Mouse (Mus musculus): ENCODE measurements at regions not wholly inside any gene's neighbourhood (a gene's known extent, or its start where the extent isn't known, plus 50 kb on each side); places are given as distances from the start of the nearest gene placed in this dataset.

DNA sequence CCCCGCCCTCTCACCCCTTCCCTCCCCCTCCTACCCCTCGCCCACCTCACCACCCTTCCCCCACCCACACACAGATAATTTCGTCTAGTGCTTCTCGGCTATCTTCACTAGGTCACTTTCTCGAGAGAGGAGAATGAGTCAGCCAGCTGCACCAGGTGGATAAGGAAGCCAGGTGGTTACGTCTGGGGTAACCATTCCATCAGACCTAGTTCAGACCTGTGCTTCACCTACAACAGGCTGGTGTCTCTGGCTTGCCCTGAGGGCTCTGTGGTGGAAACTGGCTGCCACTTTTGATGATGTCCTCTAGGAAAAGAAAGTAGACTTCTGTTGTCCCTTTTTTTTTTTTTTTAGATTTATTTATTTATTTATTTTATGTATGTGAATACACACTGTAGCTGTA is 151.5 kb upstream of the Arid2 start:
- Histone ChIP-seq H3K36me3 (ENCODE audit: control insufficient read depth, insufficient read depth) (no peaks in the 10 kb centered on the region), H3K79me2 (ENCODE audit: control insufficient read depth, insufficient read depth) (no peaks in the 10 kb centered on the region), H3K27me3 (ENCODE audit: control insufficient read depth, insufficient read depth, insufficient read length) (no peaks in the 10 kb centered on the region), H3K79me3 (ENCODE audit: low read depth) (no peaks in the 10 kb centered on the region), H3ac (ENCODE audit: control insufficient read depth, insufficient read length, low read depth) (no peak overlapping the region), H3K4me3 (ENCODE audit: insufficient read depth, poor library complexity, severe bottlenecking) (no peak overlapping the region)
- TF ChIP-seq CTCF (IDR thresholded peaks at IDR 0.05; ENCODE audit: control insufficient read depth, insufficient read depth, insufficient read length) = no peak
- no peak for TF ChIP-seq MYOG (IDR thresholded peaks at IDR 0.05; ENCODE audit: control insufficient read depth, extremely low read depth, insufficient read length)
- no peak for TF ChIP-seq MYOD1 (IDR thresholded peaks at IDR 0.05; ENCODE audit: control insufficient read depth, insufficient read length, low read depth)
- no peak for TF ChIP-seq FOSL1 (IDR thresholded peaks at IDR 0.05; ENCODE audit: insufficient read depth, low read length, poor library complexity, severe bottlenecking)
- TF ChIP-seq MAX (IDR thresholded peaks at IDR 0.05) = no peak
- no peak for TF ChIP-seq USF1 (IDR thresholded peaks at IDR 0.05; ENCODE audit: low read depth)
- no peak for TF ChIP-seq CEBPB (IDR thresholded peaks at IDR 0.05; ENCODE audit: low read depth)

DNA sequence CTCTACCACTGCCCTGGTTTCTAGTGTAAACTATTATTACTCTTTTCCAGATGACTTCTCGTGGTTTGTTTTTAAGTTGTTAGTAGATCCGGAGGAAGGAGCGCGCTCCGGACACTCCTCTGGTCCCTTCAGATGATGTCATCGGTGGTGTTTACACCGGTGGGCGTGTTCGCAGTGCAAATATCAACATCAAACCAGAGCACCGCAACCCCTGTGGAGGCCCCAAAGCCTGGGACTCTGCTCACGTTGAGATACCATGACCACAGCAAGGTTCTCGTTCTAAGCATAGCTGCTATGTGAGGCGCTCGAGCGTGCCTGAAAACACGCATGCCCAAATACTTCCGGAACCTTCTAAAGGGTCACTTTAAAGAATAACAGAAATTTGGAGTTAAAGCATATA is 149.8 kb upstream of the Arid2 start:
- H3ac ChIP-seq (ENCODE audit: control insufficient read depth, insufficient read length, low read depth) = no peak overlapping the region

DNA sequence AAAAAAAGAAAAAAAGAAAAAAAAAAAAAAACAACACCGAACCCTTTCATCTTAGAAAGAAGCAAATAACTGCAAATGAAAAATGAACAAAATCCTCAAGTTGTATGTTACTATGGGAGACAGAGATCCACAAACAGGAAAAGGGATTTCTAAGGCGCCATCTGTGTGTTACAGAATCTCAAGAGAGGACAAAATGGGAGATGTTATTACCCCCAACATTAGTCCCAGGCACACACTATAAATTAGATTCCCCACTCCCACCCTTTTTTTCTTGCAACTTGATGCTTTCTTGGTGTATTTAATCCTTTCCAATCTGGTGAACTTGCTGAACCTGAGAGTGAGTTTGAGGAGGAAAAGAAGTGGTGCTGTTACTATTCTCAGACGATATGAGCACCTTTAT is 149.4 kb upstream of the Arid2 start:
- Histone ChIP-seq H3K27me3 (ENCODE audit: control insufficient read depth, insufficient read depth, insufficient read length) (no peaks in the 10 kb centered on the region), H3K79me3 (ENCODE audit: low read depth) (no peaks in the 10 kb centered on the region), H3ac (ENCODE audit: control insufficient read depth, insufficient read length, low read depth) (no peak overlapping the region), H3K79me2 (ENCODE audit: control insufficient read depth, insufficient read depth) (no peaks in the 10 kb centered on the region), H3K4me3 (ENCODE audit: insufficient read depth, poor library complexity, severe bottlenecking) (no peak overlapping the region), H3K36me3 (ENCODE audit: control insufficient read depth, insufficient read depth) (no peaks in the 10 kb centered on the region)
- no peak for TF ChIP-seq MYOG (IDR thresholded peaks at IDR 0.05; ENCODE audit: control insufficient read depth, extremely low read depth, insufficient read length)
- no peak for TF ChIP-seq MAX (IDR thresholded peaks at IDR 0.05)
- no peak for TF ChIP-seq CEBPB (IDR thresholded peaks at IDR 0.05; ENCODE audit: low read depth)
- no peak for TF ChIP-seq FOSL1 (IDR thresholded peaks at IDR 0.05; ENCODE audit: insufficient read depth, low read length, poor library complexity, severe bottlenecking)
- TF ChIP-seq USF1 (IDR thresholded peaks at IDR 0.05; ENCODE audit: low read depth) = no peak
- TF ChIP-seq MYOD1 (IDR thresholded peaks at IDR 0.05; ENCODE audit: control insufficient read depth, insufficient read length, low read depth) = no peak
- no peak for TF ChIP-seq CTCF (IDR thresholded peaks at IDR 0.05; ENCODE audit: control insufficient read depth, insufficient read depth, insufficient read length)

More for the DNA sequence above, 149.8 kb upstream of the Arid2 start:
- H3K36me3 ChIP-seq (ENCODE audit: control insufficient read depth, insufficient read depth) = no peaks in the 10 kb centered on the region
- no peaks in the 10 kb centered on the region for H3K27me3 ChIP-seq (ENCODE audit: control insufficient read depth, insufficient read depth, insufficient read length)
- no peaks in the 10 kb centered on the region for H3K79me2 ChIP-seq (ENCODE audit: control insufficient read depth, insufficient read depth)
- TF ChIP-seq MAX (IDR thresholded peaks at IDR 0.05) = no peak
- no peak for TF ChIP-seq MYOG (IDR thresholded peaks at IDR 0.05; ENCODE audit: control insufficient read depth, extremely low read depth, insufficient read length)
- TF ChIP-seq CEBPB (IDR thresholded peaks at IDR 0.05; ENCODE audit: low read depth) = no peak
- H3K4me3 ChIP-seq (ENCODE audit: insufficient read depth, poor library complexity, severe bottlenecking) = no peak overlapping the region
- H3K79me3 ChIP-seq (ENCODE audit: low read depth) = no peaks in the 10 kb centered on the region

DNA sequence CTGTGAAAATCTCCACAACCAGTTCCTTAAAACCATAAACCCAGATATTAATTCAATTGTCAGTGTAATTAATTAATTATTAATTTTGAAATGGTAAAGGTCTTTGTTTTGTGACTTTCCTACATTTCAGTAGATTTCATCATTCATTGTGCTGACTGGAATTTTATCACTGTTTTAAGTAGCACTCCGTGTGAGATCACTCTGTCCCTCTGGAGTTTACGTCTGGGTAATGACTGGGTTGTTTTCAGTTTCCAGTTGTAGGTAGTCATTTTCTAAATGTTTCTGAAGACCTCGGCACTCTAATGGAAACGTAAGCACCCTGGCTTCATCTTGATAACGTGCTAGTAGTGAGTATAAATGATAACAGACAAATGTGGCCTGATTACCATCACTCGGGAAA is 133.8 kb upstream of the Arid2 start:
- TF ChIP-seq FOSL1 (IDR thresholded peaks at IDR 0.05; ENCODE audit: insufficient read depth, low read length, poor library complexity, severe bottlenecking) (no peak), CEBPB (IDR thresholded peaks at IDR 0.05; ENCODE audit: low read depth) (no peak), MAX (IDR thresholded peaks at IDR 0.05) (no peak), MYOG (IDR thresholded peaks at IDR 0.05; ENCODE audit: control insufficient read depth, extremely low read depth, insufficient read length) (no peak), USF1 (IDR thresholded peaks at IDR 0.05; ENCODE audit: low read depth) (no peak), CTCF (IDR thresholded peaks at IDR 0.05; ENCODE audit: control insufficient read depth, insufficient read depth, insufficient read length) (no peak), MYOD1 (IDR thresholded peaks at IDR 0.05; ENCODE audit: control insufficient read depth, insufficient read length, low read depth) (no peak)
- no peaks in the 10 kb centered on the region for H3K36me3 ChIP-seq (ENCODE audit: control insufficient read depth, insufficient read depth)

DNA sequence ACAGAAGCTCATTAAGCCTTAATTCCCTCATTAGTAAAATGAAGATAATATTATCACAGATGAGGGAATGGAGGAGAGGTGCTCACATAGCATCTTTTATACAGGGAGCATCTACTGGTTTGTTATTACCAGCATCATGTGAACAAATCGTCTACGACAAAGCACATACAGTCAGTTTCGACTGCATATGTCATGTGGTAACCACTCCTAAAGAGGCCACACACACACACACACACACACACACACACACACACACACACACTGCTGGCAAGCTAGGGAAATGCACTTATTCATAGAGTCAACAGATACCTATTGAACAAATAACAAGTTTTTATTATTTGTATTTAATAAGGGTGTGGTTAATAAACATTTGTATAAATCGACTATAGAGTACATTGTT is 129.0 kb upstream of the Arid2 start:
- Histone ChIP-seq H3K79me2 (ENCODE audit: control insufficient read depth, insufficient read depth) (no peaks in the 10 kb centered on the region), H3K4me3 (ENCODE audit: insufficient read depth, poor library complexity, severe bottlenecking) (no peak overlapping the region), H3ac (ENCODE audit: control insufficient read depth, insufficient read length, low read depth) (no peak overlapping the region), H3K27me3 (ENCODE audit: control insufficient read depth, insufficient read depth, insufficient read length) (no peaks in the 10 kb centered on the region), H3K36me3 (ENCODE audit: control insufficient read depth, insufficient read depth) (no peaks in the 10 kb centered on the region), H3K79me3 (ENCODE audit: low read depth) (no peaks in the 10 kb centered on the region)
- TF ChIP-seq CTCF (IDR thresholded peaks at IDR 0.05; ENCODE audit: control insufficient read depth, insufficient read depth, insufficient read length) = no peak
- no peak for TF ChIP-seq MAX (IDR thresholded peaks at IDR 0.05)
- TF ChIP-seq MYOD1 (IDR thresholded peaks at IDR 0.05; ENCODE audit: control insufficient read depth, insufficient read length, low read depth) = no peak
- TF ChIP-seq USF1 (IDR thresholded peaks at IDR 0.05; ENCODE audit: low read depth) = no peak
- no peak for TF ChIP-seq CEBPB (IDR thresholded peaks at IDR 0.05; ENCODE audit: low read depth)
- no peak for TF ChIP-seq FOSL1 (IDR thresholded peaks at IDR 0.05; ENCODE audit: insufficient read depth, low read length, poor library complexity, severe bottlenecking)
- no peak for TF ChIP-seq MYOG (IDR thresholded peaks at IDR 0.05; ENCODE audit: control insufficient read depth, extremely low read depth, insufficient read length)

More for the DNA sequence above, 133.8 kb upstream of the Arid2 start:
- H3K79me2 ChIP-seq (ENCODE audit: control insufficient read depth, insufficient read depth) = no peaks in the 10 kb centered on the region
- H3K27me3 ChIP-seq (ENCODE audit: control insufficient read depth, insufficient read depth, insufficient read length) = no peaks in the 10 kb centered on the region
- H3ac ChIP-seq (ENCODE audit: control insufficient read depth, insufficient read length, low read depth) = no peak overlapping the region
- no peak overlapping the region for H3K4me3 ChIP-seq (ENCODE audit: insufficient read depth, poor library complexity, severe bottlenecking)
- no peaks in the 10 kb centered on the region for H3K79me3 ChIP-seq (ENCODE audit: low read depth)

DNA sequence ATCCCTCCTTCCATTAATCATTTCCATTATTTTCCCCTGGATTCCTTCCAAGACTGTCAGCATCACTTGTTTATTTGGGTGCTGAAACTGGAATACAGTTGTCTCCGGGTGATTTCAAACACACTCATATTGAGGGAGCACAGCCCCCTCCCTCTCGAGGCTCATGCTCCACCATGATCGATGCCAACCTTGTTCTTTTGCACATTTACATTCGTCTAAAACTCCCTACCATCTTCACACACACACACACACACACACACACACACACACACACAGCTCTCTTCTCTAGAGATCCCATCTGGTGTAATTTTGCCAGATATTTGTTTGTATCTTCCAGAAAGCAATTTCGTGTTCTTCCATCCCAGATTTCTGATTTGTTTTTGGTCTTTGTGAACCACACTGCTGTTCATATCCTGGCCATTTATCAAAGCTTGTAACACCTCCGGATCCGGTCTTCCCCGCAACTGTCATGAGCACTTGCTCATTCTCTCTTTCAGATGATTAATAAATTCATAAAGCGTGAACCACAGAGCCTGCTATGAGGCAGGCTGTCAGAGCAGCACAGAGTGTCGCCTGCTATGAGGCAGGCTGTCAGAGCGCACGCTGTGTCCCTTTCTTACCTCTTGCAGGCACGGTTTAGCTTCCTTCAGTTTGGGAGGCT is 122.4 kb upstream of the Arid2 start:
- no peaks in the 10 kb centered on the region for H3K79me3 ChIP-seq (ENCODE audit: low read depth)
- H3K4me3 ChIP-seq (ENCODE audit: insufficient read depth, poor library complexity, severe bottlenecking) = no peak overlapping the region
- H3ac ChIP-seq (ENCODE audit: control insufficient read depth, insufficient read length, low read depth) = no peak overlapping the region
- no peaks in the 10 kb centered on the region for H3K36me3 ChIP-seq (ENCODE audit: control insufficient read depth, insufficient read depth)
- peaks cover 3% of the 10 kb centered on the region for H3K27me3 ChIP-seq (ENCODE audit: control insufficient read depth, insufficient read depth, insufficient read length)
- no peaks in the 10 kb centered on the region for H3K79me2 ChIP-seq (ENCODE audit: control insufficient read depth, insufficient read depth)
- TF ChIP-seq USF1 (IDR thresholded peaks at IDR 0.05; ENCODE audit: low read depth) (no peak), CTCF (IDR thresholded peaks at IDR 0.05; ENCODE audit: control insufficient read depth, insufficient read depth, insufficient read length) (no peak), MAX (IDR thresholded peaks at IDR 0.05) (no peak)

Data from C2C12 (cell line).